Mouse (Mus musculus): Measurements from ENCODE around the gene Gtf3c5.

Gene Gtf3c5

DNA sequence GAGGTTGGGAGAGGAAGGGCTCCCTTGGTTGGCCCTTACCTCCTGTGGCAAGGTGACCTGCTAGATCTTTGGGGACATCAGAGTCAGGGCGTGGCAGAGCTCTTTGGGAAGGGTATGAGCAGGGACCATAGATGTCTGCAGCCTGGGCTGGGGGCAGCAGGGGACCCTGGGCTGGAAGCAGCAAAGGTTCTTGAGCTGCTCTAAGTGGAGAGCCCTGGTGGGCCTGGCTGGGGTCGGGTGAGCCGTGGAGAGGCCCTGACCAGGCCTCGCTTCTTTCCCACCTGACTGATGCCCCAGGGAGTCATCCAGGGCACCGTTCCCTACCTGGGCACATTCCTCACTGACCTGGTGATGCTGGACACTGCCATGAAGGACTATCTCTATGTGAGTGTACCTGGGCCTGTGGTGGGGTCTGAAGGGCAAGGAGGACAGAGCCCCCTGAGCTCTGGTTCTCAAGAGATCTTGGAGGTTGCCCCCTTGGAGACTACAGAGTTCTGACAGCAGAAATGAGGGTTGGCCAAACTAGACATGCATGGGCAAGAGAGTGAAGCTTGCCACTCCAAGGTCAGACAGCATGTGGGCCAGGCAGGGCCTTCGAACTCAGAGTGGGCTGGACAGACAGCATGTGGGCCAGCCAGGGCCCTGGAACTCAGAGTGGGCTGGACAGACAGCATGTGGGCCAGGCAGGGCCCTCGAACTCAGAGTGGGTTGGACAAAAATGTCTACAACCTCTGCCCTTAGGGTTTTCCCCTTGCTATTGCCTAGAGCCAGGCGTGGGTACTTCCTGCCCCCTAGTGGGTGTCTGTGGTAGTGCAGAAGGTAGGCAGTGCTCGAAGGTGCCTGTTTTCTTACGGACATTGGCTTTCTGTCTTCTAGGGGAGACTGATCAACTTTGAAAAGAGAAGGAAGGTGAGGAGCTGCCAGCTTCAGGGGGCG is 36.0 kb downstream of the Gtf3c5 start:
- peaks cover 38% of the 10 kb centered on the region for H3K4me1 ChIP-seq (replicated peaks; ENCODE audit: low read depth, low read length)
- H3K36me3 ChIP-seq (ENCODE audit: insufficient read depth, low read length): peaks cover 96% of the 10 kb centered on the region
- peak; percentile 98 for TF ChIP-seq CTCF (conservative IDR thresholded peaks at IDR 0.05; ENCODE audit: low read length)
- TF ChIP-seq NANOG (IDR thresholded peaks at IDR 0.05; ENCODE audit: borderline replicate concordance, low read length): no peak
- no peak for TF ChIP-seq POU5F1 (IDR thresholded peaks at IDR 0.05; ENCODE audit: borderline replicate concordance, low read length)
- H3K27me3 ChIP-seq (ENCODE audit: insufficient read depth, low read length): no peaks in the 10 kb centered on the region
- H3K9me3 ChIP-seq (ENCODE audit: low read length): no peaks in the 10 kb centered on the region
- no peak overlapping the region for H3K4me3 ChIP-seq (replicated peaks; ENCODE audit: low read length)

GRCm38 (mm10) chr2:28546560-28546959 is 37.0 kb downstream of the Gtf3c5 start:
- Histone ChIP-seq H3K4me3 (replicated peaks; ENCODE audit: low read length) (no peak overlapping the region), H3K4me1 (replicated peaks; ENCODE audit: low read depth, low read length) (peaks cover 44% of the 10 kb centered on the region), H3K9me3 (ENCODE audit: low read length) (no peaks in the 10 kb centered on the region), H3K36me3 (ENCODE audit: insufficient read depth, low read length) (peaks cover 94% of the 10 kb centered on the region), H3K27me3 (ENCODE audit: insufficient read depth, low read length) (no peaks in the 10 kb centered on the region)
- no peak for TF ChIP-seq POU5F1 (IDR thresholded peaks at IDR 0.05; ENCODE audit: borderline replicate concordance, low read length)

GRCm38 (mm10) chr2:28545976-28546375 is 37.6 kb downstream of the Gtf3c5 start:
- TF ChIP-seq CTCF (conservative IDR thresholded peaks at IDR 0.05; ENCODE audit: low read length): no peak
- TF ChIP-seq POU5F1 (IDR thresholded peaks at IDR 0.05; ENCODE audit: borderline replicate concordance, low read length): no peak
- no peak overlapping the region for H3K4me3 ChIP-seq (replicated peaks; ENCODE audit: low read length)
- H3K4me1 ChIP-seq (replicated peaks; ENCODE audit: low read depth, low read length): peaks cover 48% of the 10 kb centered on the region
- H3K36me3 ChIP-seq (ENCODE audit: insufficient read depth, low read length): peaks cover 93% of the 10 kb centered on the region
- H3K9me3 ChIP-seq (ENCODE audit: low read length): no peaks in the 10 kb centered on the region
- H3K27me3 ChIP-seq (ENCODE audit: insufficient read depth, low read length): no peaks in the 10 kb centered on the region

DNA sequence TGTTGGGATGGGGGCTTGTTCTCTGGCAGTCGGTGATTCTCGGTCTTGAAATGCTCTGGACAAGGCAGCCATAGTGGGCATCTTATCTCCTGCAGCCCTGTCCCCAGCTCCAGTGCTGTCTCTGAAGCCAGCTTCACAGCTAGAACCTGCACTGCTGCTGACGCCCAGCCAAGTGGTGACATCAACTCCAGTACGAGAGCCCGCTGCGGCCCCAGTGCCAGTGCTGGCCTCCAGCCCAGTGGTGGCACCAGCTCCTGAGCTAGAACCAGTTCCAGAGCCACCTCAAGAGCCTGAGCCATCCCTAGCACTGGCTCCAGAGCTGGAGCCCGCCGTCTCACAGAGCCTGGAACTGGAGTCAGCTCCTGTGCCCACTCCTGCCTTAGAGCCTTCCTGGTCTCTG is 39.7 kb downstream of the Gtf3c5 start:
- Histone ChIP-seq H3K4me1 (replicated peaks; ENCODE audit: low read depth, low read length) (peaks cover 50% of the 10 kb centered on the region), H3K4me3 (replicated peaks; ENCODE audit: low read length) (no peak overlapping the region), H3K27me3 (ENCODE audit: insufficient read depth, low read length) (no peaks in the 10 kb centered on the region), H3K36me3 (ENCODE audit: insufficient read depth, low read length) (peaks cover 89% of the 10 kb centered on the region), H3K9me3 (ENCODE audit: low read length) (no peaks in the 10 kb centered on the region)
- no peak for TF ChIP-seq NANOG (IDR thresholded peaks at IDR 0.05; ENCODE audit: borderline replicate concordance, low read length)
- no peak for TF ChIP-seq POU5F1 (IDR thresholded peaks at IDR 0.05; ENCODE audit: borderline replicate concordance, low read length)
- TF ChIP-seq CTCF (conservative IDR thresholded peaks at IDR 0.05; ENCODE audit: low read length): no peak

DNA sequence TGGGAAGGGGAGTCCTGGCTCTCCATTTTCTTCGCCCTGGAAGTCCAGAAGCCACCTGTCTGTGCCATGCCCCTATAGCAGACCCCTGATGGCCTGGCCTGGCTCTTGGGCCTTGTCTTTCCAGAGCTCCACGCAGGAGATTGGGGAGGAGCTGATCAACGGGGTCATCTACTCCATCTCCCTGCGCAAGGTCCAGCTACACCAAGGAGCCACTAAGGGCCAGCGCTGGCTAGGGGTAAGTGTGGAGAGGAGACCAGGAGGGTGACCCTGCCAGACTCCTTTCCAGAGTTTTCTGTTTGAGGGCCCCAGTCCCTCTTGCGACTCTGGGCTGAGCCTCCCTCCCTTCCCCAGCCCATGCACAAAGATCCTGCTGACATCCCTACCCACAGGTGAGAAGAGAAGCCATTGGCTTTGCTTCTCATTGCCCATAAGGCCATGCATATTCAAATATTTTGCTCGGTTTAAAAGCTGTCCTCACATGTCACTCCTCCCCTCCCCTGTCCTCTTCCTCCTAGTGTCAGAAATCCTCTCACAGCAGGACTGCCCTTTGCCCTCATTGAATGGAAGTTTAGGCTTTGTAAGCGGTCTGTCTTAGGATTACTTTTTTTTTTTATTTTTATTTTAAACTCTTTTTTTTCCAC is 42.8 kb downstream of the Gtf3c5 start:
- TF ChIP-seq NANOG (IDR thresholded peaks at IDR 0.05; ENCODE audit: borderline replicate concordance, low read length) (no peak), POU5F1 (IDR thresholded peaks at IDR 0.05; ENCODE audit: borderline replicate concordance, low read length) (no peak), CTCF (conservative IDR thresholded peaks at IDR 0.05; ENCODE audit: low read length) (no peak)
- Histone ChIP-seq H3K4me3 (replicated peaks; ENCODE audit: low read length) (no peak overlapping the region), H3K27me3 (ENCODE audit: insufficient read depth, low read length) (no peaks in the 10 kb centered on the region), H3K9me3 (ENCODE audit: low read length) (no peaks in the 10 kb centered on the region), H3K4me1 (replicated peaks; ENCODE audit: low read depth, low read length) (peaks cover 52% of the 10 kb centered on the region), H3K36me3 (ENCODE audit: insufficient read depth, low read length) (peaks cover 76% of the 10 kb centered on the region)

- TF ChIP-seq POU5F1 (IDR thresholded peaks at IDR 0.05; ENCODE audit: borderline replicate concordance, low read length): no peak
- TF ChIP-seq NANOG (IDR thresholded peaks at IDR 0.05; ENCODE audit: borderline replicate concordance, low read length): no peak
- TF ChIP-seq CTCF (conservative IDR thresholded peaks at IDR 0.05; ENCODE audit: low read length): no peak
- Histone ChIP-seq H3K4me1 (replicated peaks; ENCODE audit: low read depth, low read length) (peaks cover 59% of the 10 kb centered on the region), H3K9me3 (ENCODE audit: low read length) (no peaks in the 10 kb centered on the region), H3K27me3 (ENCODE audit: insufficient read depth, low read length) (no peaks in the 10 kb centered on the region), H3K4me3 (replicated peaks; ENCODE audit: low read length) (no peak overlapping the region), H3K36me3 (ENCODE audit: insufficient read depth, low read length) (peaks cover 69% of the 10 kb centered on the region)
These were observed 43.6 kb downstream of the Gtf3c5 start for GRCm38 (mm10) chr2:28539949-28540348.

DNA sequence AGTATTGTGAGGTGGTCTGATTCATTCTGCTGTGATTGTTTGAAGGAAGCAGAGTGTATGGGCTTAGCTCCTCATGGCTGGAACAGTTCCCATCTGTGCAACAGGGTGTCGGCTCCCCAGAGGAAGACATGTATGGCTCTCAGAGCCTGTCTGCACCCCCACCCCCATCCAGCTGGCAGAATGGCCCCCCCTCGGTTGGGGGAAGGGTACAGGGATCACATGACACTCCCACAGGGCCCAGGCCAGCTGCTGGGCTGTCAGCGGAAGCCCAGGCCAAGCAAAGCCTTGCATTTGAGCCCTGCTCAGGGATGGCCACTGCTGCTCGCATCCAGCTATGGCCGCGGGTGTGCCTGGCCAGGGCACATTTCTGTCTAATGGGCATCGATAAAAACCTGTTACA is 44.3 kb downstream of the Gtf3c5 start:
- H3K4me3 ChIP-seq (replicated peaks; ENCODE audit: low read length): no peak overlapping the region
- no peaks in the 10 kb centered on the region for H3K27me3 ChIP-seq (ENCODE audit: insufficient read depth, low read length)
- H3K4me1 ChIP-seq (replicated peaks; ENCODE audit: low read depth, low read length): peaks cover 67% of the 10 kb centered on the region
- TF ChIP-seq CTCF (conservative IDR thresholded peaks at IDR 0.05; ENCODE audit: low read length): no peak
- no peak for TF ChIP-seq POU5F1 (IDR thresholded peaks at IDR 0.05; ENCODE audit: borderline replicate concordance, low read length)
- no peaks in the 10 kb centered on the region for H3K9me3 ChIP-seq (ENCODE audit: low read length)
- H3K36me3 ChIP-seq (ENCODE audit: insufficient read depth, low read length): peaks cover 61% of the 10 kb centered on the region

- TF ChIP-seq CTCF (conservative IDR thresholded peaks at IDR 0.05; ENCODE audit: low read length) (no peak), NANOG (IDR thresholded peaks at IDR 0.05; ENCODE audit: borderline replicate concordance, low read length) (no peak), POU5F1 (IDR thresholded peaks at IDR 0.05; ENCODE audit: borderline replicate concordance, low read length) (no peak)
These were observed 44.8 kb downstream of the Gtf3c5 start for GRCm38 (mm10) chr2:28538817-28539128.

More at GRCm38 (mm10) chr2:28538817-28539128, 44.8 kb downstream of the Gtf3c5 start:
- peaks cover 57% of the 10 kb centered on the region for H3K36me3 ChIP-seq (ENCODE audit: insufficient read depth, low read length)
- peaks cover 68% of the 10 kb centered on the region for H3K4me1 ChIP-seq (replicated peaks; ENCODE audit: low read depth, low read length)
- H3K27me3 ChIP-seq (ENCODE audit: insufficient read depth, low read length): no peaks in the 10 kb centered on the region
- no peaks in the 10 kb centered on the region for H3K9me3 ChIP-seq (ENCODE audit: low read length)
- H3K4me3 ChIP-seq (replicated peaks; ENCODE audit: low read length): no peak overlapping the region
